Mouse (Mus musculus): ENCODE results near the gene Phkg1. TPM values are rescaled to one million over a fixed set of nuclear protein-coding genes. Genes with fewer than 3 reads are reported as not detected.
"Not testable (repeated sequence)": the region's sequence is repeated elsewhere in the genome, so short reads cannot be mapped to it uniquely, and the experiment has no call there.

The Phkg1 gene
- total RNA-seq, 2 experiments from 2014 or later: 7.8 to 8.7 TPM

- intact Hi-C loops (cut with DNase I): no loop called here
Observed at GRCm38 (mm10) chr5:129909591-129909990, 11.2 kb upstream of the Phkg1 start.

GRCm38 (mm10) chr5:129909147-129909546 lies 10.8 kb upstream of the Phkg1 start:
- no peak for DNase-seq (ENCODE audit: extremely low spot score in 1 of 2, low spot score in 2 of 2)
- intact Hi-C loops (cut with DNase I): no loop called here

More at GRCm38 (mm10) chr5:129909591-129909990, 11.2 kb upstream of the Phkg1 start:
- DNase-seq (ENCODE audit: extremely low spot score in 1 of 2, low spot score in 2 of 2): no peak

- DNase-seq (ENCODE audit: extremely low spot score in 1 of 2, low spot score in 2 of 2): peak; percentile 85 to 95
- intact Hi-C loops (cut with DNase I): no loop called here
Observed at GRCm38 (mm10) chr5:129908242-129908965, 10.1 kb upstream of the Phkg1 start, which contains the start of gene Nupr1l. Nupr1l (plus strand) TSS chr5:129908540.

- DNase-seq (ENCODE audit: extremely low spot score in 1 of 2, low spot score in 2 of 2): no peak
- intact Hi-C loops (cut with DNase I): no loop called here
Observed at GRCm38 (mm10) chr5:129907775-129908174, 9.4 kb upstream of the Phkg1 start.

GRCm38 (mm10) chr5:129895198-129896088 lies 2.9 kb downstream of the Phkg1 start, which contains the start of gene Zbed5:
Zbed5 (plus strand) TSS chr5:129895723.
- peak; percentile 89 to 91 for DNase-seq (ENCODE audit: extremely low spot score in 1 of 2, low spot score in 2 of 2)
- intact Hi-C loops (cut with DNase I): no loop called here

- intact Hi-C loops (cut with DNase I); DNase-seq (ENCODE audit: extremely low spot score in 1 of 2, low spot score in 2 of 2): not testable (repeated sequence)
Observed at GRCm38 (mm10) chr5:129890390-129890789, 8.0 kb downstream of the Phkg1 start.

GRCm38 (mm10) chr5:129886911-129887636 lies 11.3 kb downstream of the Phkg1 start, which contains the start of gene Chchd2:
Chchd2 (minus strand) TSS chr5:129887470.
- intact Hi-C loops (cut with DNase I): no loop called here
- peak; percentile 93 to 98 for DNase-seq (ENCODE audit: extremely low spot score in 1 of 2, low spot score in 2 of 2)

- intact Hi-C loops (cut with DNase I): no loop called here
- no peak for DNase-seq (ENCODE audit: extremely low spot score in 1 of 2, low spot score in 2 of 2)
Observed at GRCm38 (mm10) chr5:129886271-129886670, 12.1 kb downstream of the Phkg1 start.

GRCm38 (mm10) chr5:129879888-129880287 lies 18.5 kb downstream of the Phkg1 start:
- intact Hi-C loops (cut with DNase I): no loop called here
- no peak for DNase-seq (ENCODE audit: extremely low spot score in 1 of 2, low spot score in 2 of 2)

GRCm38 (mm10) chr5:129878946-129879345 lies 19.4 kb downstream of the Phkg1 start:
- intact Hi-C loops (cut with DNase I): no loop called here
- peak; percentile 50 to 79 for DNase-seq (ENCODE audit: extremely low spot score in 1 of 2, low spot score in 2 of 2)

- intact Hi-C loops (cut with DNase I): no loop called here
- DNase-seq (ENCODE audit: extremely low spot score in 1 of 2, low spot score in 2 of 2): peak in 1 of 2 experiments; percentile 48
Observed at GRCm38 (mm10) chr5:129877731-129878455, 20.5 kb downstream of the Phkg1 start.

- intact Hi-C loops (cut with DNase I): no loop called here
- no peak for DNase-seq (ENCODE audit: extremely low spot score in 1 of 2, low spot score in 2 of 2)
Observed at GRCm38 (mm10) chr5:129875098-129875497, 23.3 kb downstream of the Phkg1 start.

- intact Hi-C loops (cut with DNase I): no loop called here
- no peak for DNase-seq (ENCODE audit: extremely low spot score in 1 of 2, low spot score in 2 of 2)
Observed at GRCm38 (mm10) chr5:129873942-129874341, 24.4 kb downstream of the Phkg1 start.

- DNase-seq (ENCODE audit: extremely low spot score in 1 of 2, low spot score in 2 of 2): no peak
- intact Hi-C loops (cut with DNase I): no loop called here
Observed at GRCm38 (mm10) chr5:129871238-129871637, 27.1 kb downstream of the Phkg1 start.

- no peak for DNase-seq (ENCODE audit: extremely low spot score in 1 of 2, low spot score in 2 of 2)
- intact Hi-C loops (cut with DNase I): no loop called here
Observed at GRCm38 (mm10) chr5:129869238-129869995, 28.9 kb downstream of the Phkg1 start.

- DNase-seq (ENCODE audit: extremely low spot score in 1 of 2, low spot score in 2 of 2): no peak
- intact Hi-C loops (cut with DNase I): no loop called here
Observed at GRCm38 (mm10) chr5:129865841-129866240, 32.5 kb downstream of the Phkg1 start.

- peak; percentile 20 to 71 for DNase-seq (ENCODE audit: extremely low spot score in 1 of 2, low spot score in 2 of 2)
Observed at GRCm38 (mm10) chr5:129864467-129864866, 33.9 kb downstream of the Phkg1 start.

GRCm38 (mm10) chr5:129862325-129862724 lies 36.0 kb downstream of the Phkg1 start:
- no peak for DNase-seq (ENCODE audit: extremely low spot score in 1 of 2, low spot score in 2 of 2)
- intact Hi-C loops (cut with DNase I): no loop called here

More at GRCm38 (mm10) chr5:129864467-129864866, 33.9 kb downstream of the Phkg1 start:
- intact Hi-C loops (cut with DNase I): no loop called here

All from left cerebral cortex, postnatal 10 days (tissue).